ENCODE assay signal across 11 mouse cellular contexts in genomic region chr1:100416658-100417224, GRCm38 (mm10).
DNase-seq lines count a peak whose midpoint lies in the region; ATAC-seq lines count a peak whose summit lies in the region.
"Had no signal": no experiment of that assay in that cellular context is flagged by ENCODE, and none has a peak within 500 bp of the region (broad histone marks: within the 10 kb centered on the region; RNA-seq: fewer than 3 reads in every experiment).

No protein-coding gene starts in this region.

- no peaks in the 10 kb centered on the region for H3K27me3 ChIP-seq in heart, embryonic 12.5 days (replicated peaks)
- no peaks in the 10 kb centered on the region for H3K27me3 ChIP-seq in midbrain, embryonic 11.5 days (ENCODE audit: control insufficient read depth, insufficient read depth, low read length)
- H3K27me3 ChIP-seq in midbrain, embryonic 10.5 days (ENCODE audit: low read depth, poor library complexity, severe bottlenecking): no peaks in the 10 kb centered on the region
- no peaks in the 10 kb centered on the region for H3K27me3 ChIP-seq in hindbrain, embryonic 16.5 days (replicated peaks; ENCODE audit: control insufficient read depth, insufficient read depth, low read length)
- H3K27me3 ChIP-seq in stomach, embryonic 16.5 days (ENCODE audit: control insufficient read depth, insufficient read depth, low read length): no peaks in the 10 kb centered on the region
- H3K27me3 ChIP-seq: heart, embryonic 15.5 days; limb, embryonic 12.5 days had no signal

- no peak for ATAC-seq in heart, embryonic 12.5 days (ENCODE audit: insufficient number of reproducible peaks, low FRiP score)
- ATAC-seq in midbrain, embryonic 11.5 days (ENCODE audit: low FRiP score): peak; percentile 33; the same call in 1 of the 2 replicates
- peak; percentile 80 for ATAC-seq in hindbrain, embryonic 16.5 days
- peak; percentile 47; the same call in 1 of the 2 replicates for ATAC-seq in stomach, embryonic 16.5 days (ENCODE audit: insufficient read depth, low FRiP score)

- no peak overlapping the region for H3K4me3 ChIP-seq in heart, embryonic 12.5 days
- no peak overlapping the region for H3K4me3 ChIP-seq in midbrain, embryonic 11.5 days (ENCODE audit: low read depth, low read length)
- H3K4me3 ChIP-seq in midbrain, embryonic 10.5 days: no peak overlapping the region
- no peak overlapping the region for H3K4me3 ChIP-seq in hindbrain, embryonic 16.5 days (ENCODE audit: low read length)
- no peak overlapping the region for H3K4me3 ChIP-seq in stomach, embryonic 16.5 days (replicated peaks; ENCODE audit: low read length)
- H3K4me3 ChIP-seq: heart, embryonic 15.5 days; limb, embryonic 12.5 days had no signal

- H3K4me1 ChIP-seq in heart, embryonic 12.5 days (replicated peaks): no peaks in the 10 kb centered on the region
- H3K4me1 ChIP-seq in midbrain, embryonic 11.5 days (ENCODE audit: control insufficient read depth, insufficient read depth, low read length): no peaks in the 10 kb centered on the region
- H3K4me1 ChIP-seq in midbrain, embryonic 10.5 days: 0 out of 2 replicates have a peak, but pooled peaks cover 3% of the 10 kb centered on the region
- H3K4me1 ChIP-seq in hindbrain, embryonic 16.5 days (ENCODE audit: control insufficient read depth, insufficient read depth, low read depth, low read length): no peaks in the 10 kb centered on the region
- no peaks in the 10 kb centered on the region for H3K4me1 ChIP-seq in stomach, embryonic 16.5 days (ENCODE audit: control insufficient read depth, insufficient read depth, low read length)
- H3K4me1 ChIP-seq: heart, embryonic 15.5 days; limb, embryonic 12.5 days had no signal

- no peaks in the 10 kb centered on the region for H3K9me3 ChIP-seq in heart, embryonic 12.5 days (replicated peaks)
- no peaks in the 10 kb centered on the region for H3K9me3 ChIP-seq in midbrain, embryonic 11.5 days (ENCODE audit: control insufficient read depth, low read length)
- H3K9me3 ChIP-seq in midbrain, embryonic 10.5 days (replicated peaks): no peaks in the 10 kb centered on the region
- no peaks in the 10 kb centered on the region for H3K9me3 ChIP-seq in hindbrain, embryonic 16.5 days (ENCODE audit: control insufficient read depth, low read length)
- no peaks in the 10 kb centered on the region for H3K9me3 ChIP-seq in stomach, embryonic 16.5 days (replicated peaks; ENCODE audit: control insufficient read depth, low read length)
- H3K9me3 ChIP-seq: heart, embryonic 15.5 days; limb, embryonic 12.5 days had no signal

- DNase-seq in heart, adult 18-20 months: peak; percentile 3 to 9
- no peak for DNase-seq in midbrain, embryonic 11.5 days (ENCODE audit: low spot score, missing footprints)
- DNase-seq in midbrain, embryonic 10.5 days (ENCODE audit: low spot score): no peak
- DNase-seq in MN1 (ENCODE audit: low spot score): no peak
- no peak for DNase-seq in layer of hippocampus, postnatal 10 days (ENCODE audit: low spot score in 2 of 2)
- DNase-seq: cerebellum, postnatal 25 days had no signal

- H3K4me2 ChIP-seq in heart, embryonic 12.5 days: no peak overlapping the region
- no peak overlapping the region for H3K4me2 ChIP-seq in midbrain, embryonic 11.5 days
- H3K4me2 ChIP-seq in hindbrain, embryonic 16.5 days (ENCODE audit: low read length): no peak overlapping the region
- H3K4me2 ChIP-seq in stomach, embryonic 16.5 days (ENCODE audit: low read depth, low read length): no peak overlapping the region
- H3K4me2 ChIP-seq: heart, embryonic 15.5 days; limb, embryonic 12.5 days had no signal

- H3K36me3 ChIP-seq in heart, embryonic 12.5 days: no peaks in the 10 kb centered on the region
- H3K36me3 ChIP-seq in midbrain, embryonic 11.5 days (ENCODE audit: control insufficient read depth, insufficient read depth, low read length): no peaks in the 10 kb centered on the region
- H3K36me3 ChIP-seq in midbrain, embryonic 10.5 days: no peaks in the 10 kb centered on the region
- H3K36me3 ChIP-seq in hindbrain, embryonic 16.5 days (ENCODE audit: control insufficient read depth, insufficient read depth, low read length): no peaks in the 10 kb centered on the region
- no peaks in the 10 kb centered on the region for H3K36me3 ChIP-seq in stomach, embryonic 16.5 days (ENCODE audit: control insufficient read depth, insufficient read depth, low read length)
- H3K36me3 ChIP-seq: heart, embryonic 15.5 days; limb, embryonic 12.5 days had no signal

- H3K9ac ChIP-seq in heart, embryonic 12.5 days: no peak overlapping the region
- no peak overlapping the region for H3K9ac ChIP-seq in midbrain, embryonic 11.5 days (ENCODE audit: low read length)
- no peak overlapping the region for H3K9ac ChIP-seq in hindbrain, embryonic 16.5 days (ENCODE audit: low read depth, low read length)
- no peak overlapping the region for H3K9ac ChIP-seq in stomach, embryonic 16.5 days (ENCODE audit: low read length)
- H3K9ac ChIP-seq: heart, embryonic 15.5 days; limb, embryonic 12.5 days had no signal

- no peak overlapping the region for H3K27ac ChIP-seq in heart, embryonic 12.5 days (ENCODE audit: poor library complexity, severe bottlenecking)
- H3K27ac ChIP-seq in midbrain, embryonic 11.5 days (ENCODE audit: low read depth, low read length): no peak overlapping the region
- no peak overlapping the region for H3K27ac ChIP-seq in midbrain, embryonic 10.5 days (replicated peaks)
- no peak overlapping the region for H3K27ac ChIP-seq in hindbrain, embryonic 16.5 days (ENCODE audit: low read depth, low read length)
- H3K27ac ChIP-seq in stomach, embryonic 16.5 days (ENCODE audit: low read length): no peak overlapping the region
- H3K27ac ChIP-seq: heart, embryonic 15.5 days; limb, embryonic 12.5 days had no signal

Comparison
In these comparisons a context has a peak if more than half of its experiments do, and no peak if none do; other contexts are left out.
1. DNase-seq: peak in heart, adult 18-20 months (2 of 2); none in midbrain, embryonic 11.5 days (single experiment), midbrain, embryonic 10.5 days (single experiment), MN1 (single experiment) and layer of hippocampus, postnatal 10 days (0 of 2).